Mouse (Mus musculus) CH12.LX (cell line): ENCODE results near the gene Utp11.
A peak's percentile ranks its signal among the peaks of the same experiment; 100 is the strongest.

Experiments
- CTCF ChIP-seq, 2 experiments: IDR thresholded peaks in 1 of 2; conservative IDR thresholded peaks in 1 of 2; 2 replicates each; pipeline ENCODE4 v1.5.1; 2011 to 2012; ENCODE audit warnings: low read depth in 2 of 2, low read length in 2 of 2, improper control_type of control experiment in 1 of 2, inconsistent platforms in 1 of 2, mild to moderate bottlenecking in 1 of 2, moderate library complexity in 1 of 2
- MAFK ChIP-seq: IDR thresholded peaks from 2 replicates; pipeline ENCODE4 v1.6.1; 2011; ENCODE audit warnings: low read length, improper control_type of control experiment; ENCODE audit not compliant: insufficient replicate concordance
- MAX ChIP-seq: IDR thresholded peaks from 2 replicates; pipeline ENCODE4 v1.6.1; 2011; ENCODE audit warnings: low read length, improper control_type of control experiment
- MEF2A ChIP-seq: IDR thresholded peaks from 2 replicates; pipeline ENCODE4 v1.6.1; 2014; ENCODE audit warnings: low read depth, mild to moderate bottlenecking, inconsistent platforms, low read length, improper control_type of control experiment, borderline replicate concordance
- NELFE ChIP-seq: IDR thresholded peaks from 2 replicates; pipeline ENCODE4 v1.6.1; 2011; ENCODE audit warnings: low read depth, low read length, improper control_type of control experiment
- RAD21 ChIP-seq: IDR thresholded peaks from 2 replicates; pipeline ENCODE4 v1.6.1; 2011; ENCODE audit warnings: low read depth, mild to moderate bottlenecking, low read length, improper control_type of control experiment, moderate library complexity
- USF2 ChIP-seq: conservative IDR thresholded peaks from 2 replicates; pipeline ENCODE4 v1.6.1; 2011; ENCODE audit warnings: low read depth, low read length, improper control_type of control experiment
- ZKSCAN1 ChIP-seq: IDR thresholded peaks from 2 replicates; pipeline ENCODE4 v1.6.1; 2012; ENCODE audit warnings: low read depth, inconsistent platforms, low read length, improper control_type of control experiment, borderline replicate concordance
- ZNF384 ChIP-seq: IDR thresholded peaks from 2 replicates; pipeline ENCODE4 v1.6.1; 2012; ENCODE audit warnings: low read depth, low read length, improper control_type of control experiment, inconsistent platforms

GRCm38 (mm10) chr4:124675037-124675436, 18.4 kb downstream of the Utp11 start:
- TF ChIP-seq CTCF (conservative IDR thresholded peaks at IDR 0.05 in 1 of 2, IDR thresholded peaks at IDR 0.05 in 1 of 2; ENCODE audit: low read depth in 2 of 2, low read length in 2 of 2) (peak; percentile 67 to 82), RAD21 (peak; percentile 83), NELFE (no peak), USF2 (no peak), ZNF384 (peak; percentile 97), MAX (no peak), ZKSCAN1 (no peak), MAFK (no peak), MEF2A (no peak)
